Mouse (Mus musculus) A20 (cell line): Measurements from ENCODE around the gene Ddx19a.
"Not testable (repeated sequence)": the region's sequence is repeated elsewhere in the genome, so short reads cannot be mapped to it uniquely, and the experiment has no call there.

ENCODE experiments used
- DNase-seq: peaks from one replicate; pipeline ENCODE4 v3.0.0-alpha.2; 2011; ENCODE audit warnings: low read depth, low spot score

The Ddx19a gene

DNA sequence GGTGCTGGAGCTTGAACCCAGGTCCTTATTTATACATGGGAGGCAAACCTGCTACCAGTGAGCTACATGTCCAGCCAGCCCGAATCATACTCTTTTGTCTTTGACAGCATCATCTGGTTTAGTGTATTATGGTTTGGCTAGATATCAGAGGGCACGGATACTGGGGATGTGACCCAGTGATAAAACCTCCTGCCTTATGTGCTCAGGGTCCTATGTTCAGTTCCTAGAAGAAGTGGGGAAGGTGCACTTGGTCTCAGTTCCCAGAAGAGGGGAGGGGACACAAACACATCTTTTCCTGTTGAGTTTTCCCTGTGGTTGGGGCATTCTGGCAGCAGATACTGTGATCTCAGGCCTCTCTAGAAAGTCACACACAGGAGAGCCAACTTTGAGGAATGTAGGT, 64.3 kb downstream of the Ddx19a start:
- DNase-seq: no peak

DNA sequence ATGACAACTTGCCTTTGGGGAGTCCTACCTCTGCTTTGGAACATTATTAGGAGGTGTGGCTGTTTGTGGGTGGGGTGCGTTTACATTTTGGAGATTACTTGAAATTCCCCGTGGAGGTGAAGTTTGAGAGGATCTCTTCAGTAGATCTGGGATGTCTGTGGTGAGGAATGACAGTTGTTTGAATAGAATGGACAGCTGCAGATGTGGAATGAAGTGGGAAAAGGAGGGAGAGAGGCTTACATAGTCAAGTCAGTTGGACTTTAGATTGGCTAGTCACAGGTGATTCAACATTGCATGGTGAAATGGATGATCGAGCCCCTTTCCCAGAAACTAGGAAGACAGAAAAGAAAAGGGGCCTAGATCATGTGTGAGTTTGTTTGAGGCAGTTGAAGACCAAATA, 65.2 kb downstream of the Ddx19a start:
- DNase-seq: no peak

DNA sequence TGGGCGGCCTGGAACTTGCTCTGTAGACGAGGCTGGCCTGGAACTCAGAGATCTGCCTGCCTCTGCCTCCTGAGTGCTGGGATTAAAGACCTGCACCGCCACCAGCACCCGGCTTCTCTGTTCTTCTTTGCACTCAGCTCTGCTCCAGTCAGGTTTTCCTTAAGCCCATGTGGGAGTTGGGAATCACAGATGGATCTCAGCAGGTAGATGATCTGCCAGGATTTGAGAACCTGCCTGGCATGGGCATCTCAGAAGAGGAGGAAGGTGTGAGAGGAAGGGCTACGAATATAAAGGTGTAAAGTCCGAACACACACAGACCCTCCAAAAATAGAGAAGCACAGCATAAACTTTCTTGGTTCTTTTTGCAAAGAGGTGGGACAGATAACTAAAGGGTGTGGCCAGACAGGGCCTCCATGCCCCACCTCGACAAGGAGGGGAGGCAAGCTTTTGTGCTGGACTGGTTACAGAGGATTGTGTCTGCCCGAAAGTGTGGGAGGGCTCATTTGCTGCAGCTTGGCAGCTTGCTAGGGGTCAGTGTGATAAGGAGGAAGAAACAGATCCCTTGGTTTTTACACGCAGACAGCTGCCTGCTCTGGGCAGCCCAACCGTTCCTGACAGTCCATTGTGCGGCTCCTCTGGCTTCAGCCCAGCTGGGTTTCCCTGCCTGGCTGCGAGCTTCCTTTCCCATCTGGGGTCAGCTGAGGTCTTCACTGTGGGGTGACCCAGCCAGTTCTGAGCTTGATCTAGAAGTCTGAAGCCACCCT, 66.2 kb downstream of the Ddx19a start:
- no peak for DNase-seq

DNA sequence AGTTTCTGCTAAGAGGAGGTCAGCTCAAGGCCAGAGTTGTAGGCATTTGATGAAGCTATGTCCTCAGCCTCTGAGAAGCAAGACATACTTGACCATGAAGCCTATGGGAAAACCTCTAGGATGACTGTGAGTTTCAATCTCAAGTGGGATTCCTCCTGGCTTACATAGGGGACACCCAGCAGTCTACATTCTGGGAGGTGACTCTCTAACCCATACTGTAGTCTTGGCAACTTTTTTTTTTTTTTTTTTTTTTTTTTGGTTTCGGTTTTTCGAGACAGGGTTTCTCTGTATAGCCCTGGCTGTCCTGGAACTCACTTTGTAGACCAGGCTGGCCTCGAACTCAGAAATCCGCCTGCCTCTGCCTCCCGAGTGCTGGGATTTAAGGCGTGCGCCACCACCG, 67.9 kb downstream of the Ddx19a start:
- not testable (repeated sequence) for DNase-seq

DNA sequence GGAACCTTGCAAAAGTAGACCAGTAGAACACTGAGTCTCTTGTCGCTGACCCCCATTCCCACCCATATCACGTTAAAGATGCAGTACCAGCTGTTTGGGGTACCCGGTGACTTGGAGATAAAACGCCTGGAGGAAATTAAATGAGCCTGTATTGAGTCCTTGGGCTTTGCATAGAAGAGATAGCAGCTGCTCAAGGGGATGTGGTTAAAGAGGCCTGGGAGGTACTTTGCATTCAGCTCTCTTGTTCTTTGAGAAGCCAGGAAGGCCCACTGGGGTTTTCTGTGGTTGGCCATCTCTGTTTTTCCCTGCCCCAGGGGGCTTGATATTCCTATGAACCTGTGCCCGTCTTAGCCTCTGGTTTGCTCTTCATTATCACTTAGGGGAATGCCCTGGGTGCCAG, 68.5 kb downstream of the Ddx19a start:
- peak; percentile 47 for DNase-seq

DNA sequence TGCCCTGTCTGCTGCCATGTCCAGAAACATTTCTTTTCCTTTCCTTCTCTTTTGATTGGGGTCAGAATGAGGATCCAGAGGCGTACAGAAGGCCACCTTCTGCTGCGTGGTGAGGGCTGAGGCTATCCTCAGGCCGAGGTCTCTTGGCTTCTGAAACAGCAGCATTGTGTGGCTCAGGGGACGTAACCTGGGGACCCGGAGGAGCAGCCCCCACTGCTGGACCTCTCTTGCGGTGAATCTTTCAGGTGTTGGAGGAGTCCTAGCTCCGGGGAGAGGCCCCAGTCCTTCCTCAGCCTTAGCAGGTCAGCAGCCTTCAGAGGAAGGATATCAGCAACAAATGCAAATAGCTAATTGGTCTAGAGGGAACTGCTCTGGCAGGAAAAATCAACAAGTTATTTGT, 69.2 kb downstream of the Ddx19a start:
- DNase-seq: no peak

DNA sequence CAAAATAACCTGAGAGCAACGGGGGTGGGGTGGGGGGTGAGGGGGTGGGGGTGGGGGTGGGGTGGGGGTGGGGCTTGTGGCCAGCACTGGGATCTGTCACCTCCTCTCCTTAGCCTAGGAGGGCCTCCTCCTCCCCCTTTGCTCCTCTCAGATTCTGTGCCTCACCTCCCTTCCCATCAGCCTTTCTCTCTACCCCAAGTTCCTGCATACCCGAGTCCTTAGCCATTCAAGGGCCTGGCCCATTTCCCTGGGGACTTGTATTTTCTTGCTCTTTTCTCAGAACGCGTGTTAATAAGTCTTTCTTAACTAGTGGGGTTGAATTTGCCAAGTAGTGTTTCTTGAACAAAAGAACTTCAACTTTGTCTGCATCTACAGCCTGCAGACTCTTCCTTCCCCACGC, 70.9 kb downstream of the Ddx19a start:
- DNase-seq: no peak

DNA sequence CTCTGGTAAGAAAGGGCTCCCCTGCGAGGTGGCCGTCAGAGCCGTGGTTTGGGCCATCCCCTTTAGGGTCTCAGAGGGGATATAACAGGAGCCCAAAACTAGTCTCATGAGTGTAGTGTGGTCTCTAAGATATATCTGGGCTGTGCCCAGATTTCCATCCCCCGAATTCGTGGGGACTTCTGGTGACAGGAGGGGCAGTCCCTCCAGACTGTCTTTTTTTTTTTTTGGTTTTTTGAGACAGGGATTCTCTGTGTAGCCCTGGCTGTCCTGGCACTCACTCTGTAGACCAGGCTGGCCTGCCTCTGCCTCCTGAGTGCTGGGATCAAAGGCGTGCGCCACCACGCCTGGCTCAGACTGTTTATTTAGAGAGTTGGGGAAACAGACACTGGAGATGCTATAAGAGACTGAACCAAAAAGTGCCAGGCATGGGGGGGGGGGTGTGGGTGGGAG, 71.9 kb downstream of the Ddx19a start:
- no peak for DNase-seq
